Mouse (Mus musculus) regulatory T cell (primary cell): ENCODE measurements around the gene Slirp.
"Not testable (repeated sequence)": the region's sequence is repeated elsewhere in the genome, so short reads cannot be mapped to it uniquely, and the experiment has no call there.

ENCODE experiments used
- in situ Hi-C: fragments of 300-600 bp; cut with MboI, MseI; formaldehyde crosslinking; loops from one replicate; pipeline ENCODE4 v1.15.1; 2025; ENCODE audit warnings: high pct_unique_total_duplicates

Slirp gene

DNA sequence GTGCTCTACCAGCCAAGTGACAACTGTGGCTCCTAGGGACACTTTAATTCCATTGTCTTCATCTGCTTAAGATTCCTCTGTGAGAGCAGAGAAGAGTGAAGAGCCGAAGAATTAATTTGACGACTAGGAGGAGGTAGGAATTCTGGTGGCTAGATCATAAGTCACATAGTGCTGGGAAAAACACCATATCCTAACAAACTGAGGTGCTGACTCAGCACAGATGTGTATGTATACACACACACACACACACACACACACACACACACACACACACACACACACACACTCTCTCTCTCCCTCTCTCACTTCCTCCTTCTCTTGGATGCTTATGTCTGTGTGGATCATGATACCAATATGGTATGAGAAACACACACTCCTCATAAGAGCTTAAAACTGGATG is 15.4 kb upstream of the Slirp start:
- in situ Hi-C loops, result no loop called here

DNA sequence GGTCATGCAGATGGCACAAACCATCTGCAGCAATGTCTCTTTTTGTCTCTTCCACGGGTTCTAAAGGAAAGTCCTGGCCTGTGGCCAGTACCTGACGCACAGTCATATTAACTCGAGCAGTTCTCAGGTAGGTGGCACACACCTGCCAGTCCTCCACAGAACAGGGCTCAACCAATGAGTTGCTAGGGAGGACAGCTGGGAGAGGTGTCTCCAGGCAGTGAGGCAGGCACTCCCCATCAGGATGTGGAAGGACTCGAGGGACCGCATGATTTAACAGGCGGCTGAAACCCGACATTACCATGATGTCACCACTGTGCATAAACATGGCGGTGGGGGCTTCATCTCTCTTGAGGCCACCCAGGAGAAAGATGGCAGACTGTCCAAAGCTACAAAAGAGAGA is 14.8 kb upstream of the Slirp start:
- in situ Hi-C loops, result no loop called here

DNA sequence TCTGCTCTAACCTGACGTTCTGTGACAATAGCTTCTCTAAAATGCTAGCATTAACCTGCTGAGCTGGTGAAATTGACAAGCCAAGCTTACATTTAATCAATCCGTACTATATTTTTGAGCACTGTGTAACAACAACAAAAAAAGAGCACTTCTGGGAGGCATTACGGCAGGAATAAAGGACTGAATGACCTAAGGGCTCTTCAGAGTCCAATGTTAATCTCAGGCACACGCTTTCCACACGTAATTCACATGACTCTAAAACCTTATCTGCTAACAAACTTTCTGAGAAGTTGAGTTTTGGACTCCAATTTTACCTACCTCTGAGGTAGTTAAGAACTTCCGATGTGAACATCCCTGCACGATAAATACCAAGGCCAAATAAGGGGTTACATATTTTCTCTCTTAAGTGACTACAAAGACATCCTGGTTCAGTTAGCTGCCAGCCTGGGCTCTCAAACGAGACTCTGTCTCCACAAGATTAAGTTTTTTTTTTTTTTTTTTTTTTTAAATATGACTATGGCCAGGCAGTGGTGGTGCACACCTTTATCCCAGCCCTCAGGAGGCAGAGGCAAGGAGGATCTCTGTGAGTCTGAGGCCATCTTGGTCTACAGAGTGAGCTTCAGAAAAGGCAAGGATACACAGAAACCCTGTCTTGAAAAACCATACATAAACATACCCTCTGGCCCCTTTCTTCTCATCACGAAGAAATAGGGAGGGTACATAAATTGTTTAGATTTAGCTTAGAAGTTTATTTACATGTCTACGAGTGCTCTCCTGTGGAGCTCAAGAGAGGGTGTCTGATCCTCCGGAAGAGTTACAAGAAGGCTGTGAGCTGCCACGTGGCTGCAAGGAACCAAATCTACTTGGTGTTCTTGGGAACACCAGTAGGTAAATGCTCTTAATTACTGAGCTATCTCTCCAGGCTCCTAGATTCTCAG is 1.2 kb upstream of the Slirp start:
- in situ Hi-C loops, result no loop called here

DNA sequence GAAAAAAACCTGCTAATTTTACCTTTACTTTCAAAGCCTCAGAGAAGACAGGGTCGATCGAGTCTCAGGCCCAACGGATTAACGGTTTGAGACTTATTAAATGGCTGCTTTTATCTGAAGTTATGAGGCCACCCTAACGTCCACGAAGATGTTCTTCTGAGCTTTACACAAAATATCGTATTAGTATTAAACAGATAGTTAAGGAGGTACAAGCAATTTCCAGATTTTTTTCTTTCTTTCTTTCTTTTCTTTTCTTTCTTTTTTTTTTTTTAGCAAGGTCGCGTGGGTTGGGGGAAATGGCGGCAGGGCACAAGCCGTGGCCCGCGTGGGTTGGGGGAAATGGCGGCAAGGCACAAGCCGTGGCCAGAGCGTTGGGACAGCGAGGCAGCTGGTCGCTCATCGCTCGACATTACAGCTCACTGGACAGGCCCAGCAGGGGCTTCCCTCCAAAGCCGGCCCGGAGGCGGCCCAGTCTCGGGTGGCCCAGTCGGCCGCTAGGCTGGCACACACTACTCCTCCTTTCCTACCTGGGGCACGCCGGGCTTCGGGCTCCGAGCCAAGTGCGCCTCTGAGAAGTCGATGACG is 489 bp upstream of the Slirp start:
- in situ Hi-C loops, result no loop called here

DNA sequence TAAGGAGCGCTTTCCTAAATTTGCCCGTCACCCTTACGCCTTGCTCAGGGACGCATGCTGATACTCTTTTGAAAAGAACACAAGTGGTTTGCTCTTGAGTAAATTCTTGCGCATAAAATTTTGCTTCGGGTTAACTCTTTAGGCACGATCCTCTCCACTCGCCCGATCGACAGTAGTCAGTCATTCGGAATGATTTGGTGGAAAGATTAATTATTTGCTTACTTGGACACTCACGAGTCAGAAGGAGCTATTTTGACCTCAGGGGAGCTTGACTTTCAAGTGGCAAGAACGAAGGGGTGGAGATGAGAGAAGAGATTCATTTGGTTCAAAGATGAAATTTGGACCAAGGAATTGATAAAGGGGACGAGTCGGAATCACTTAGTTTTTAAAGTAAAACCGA is 515 bp downstream of the Slirp start:
- in situ Hi-C loops, result no loop called here

DNA sequence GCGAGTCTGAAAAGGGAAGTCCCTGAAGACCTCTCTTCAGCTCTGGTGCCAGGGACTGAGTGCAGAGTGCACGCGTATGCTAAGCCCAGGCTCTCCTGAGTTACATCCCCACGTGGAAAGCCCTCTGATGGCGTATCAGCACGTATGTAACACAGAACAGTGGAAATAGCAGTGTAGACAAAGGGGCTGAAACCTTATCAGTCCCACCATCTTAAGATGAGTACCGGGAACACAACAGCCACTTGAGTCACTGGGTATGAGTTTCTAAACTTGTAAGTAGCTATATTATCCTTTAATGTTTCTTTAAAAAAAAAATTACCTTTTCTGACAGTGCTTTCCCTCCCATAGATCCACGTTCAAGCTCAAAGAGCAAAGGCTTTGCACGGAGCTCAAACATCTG is 5.8 kb downstream of the Slirp start:
- in situ Hi-C loops, result no loop called here

DNA sequence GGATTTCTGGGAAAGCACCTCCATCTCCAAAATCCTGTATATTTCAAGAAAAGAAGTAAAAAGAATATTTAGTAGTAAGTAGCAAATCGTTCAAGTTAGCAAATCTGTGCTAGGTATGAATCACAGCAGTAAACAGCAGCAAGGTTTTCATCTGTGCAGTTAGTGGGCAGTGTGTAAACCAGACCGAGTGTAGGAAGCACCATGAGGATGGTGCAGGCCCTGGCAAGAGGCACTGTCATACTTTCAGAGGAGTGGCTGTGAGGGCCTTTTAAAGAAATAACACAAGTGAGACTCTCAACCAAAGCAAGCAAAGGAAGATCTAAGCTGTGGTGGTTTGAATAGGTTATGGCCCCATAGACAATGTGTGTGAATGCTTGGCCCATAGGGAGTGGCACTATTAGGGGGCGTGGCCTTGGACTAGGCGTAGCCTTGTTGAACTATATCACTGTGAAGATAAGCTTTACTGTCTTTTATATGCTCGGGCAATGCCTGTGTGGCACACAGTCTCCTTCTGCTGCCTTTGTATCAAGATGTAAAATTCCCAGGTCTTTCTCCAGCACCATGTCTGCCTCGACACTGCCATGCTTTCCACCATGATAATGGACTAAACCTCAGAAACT is 21.1 kb downstream of the Slirp start:
- in situ Hi-C loops, result no loop called here

DNA sequence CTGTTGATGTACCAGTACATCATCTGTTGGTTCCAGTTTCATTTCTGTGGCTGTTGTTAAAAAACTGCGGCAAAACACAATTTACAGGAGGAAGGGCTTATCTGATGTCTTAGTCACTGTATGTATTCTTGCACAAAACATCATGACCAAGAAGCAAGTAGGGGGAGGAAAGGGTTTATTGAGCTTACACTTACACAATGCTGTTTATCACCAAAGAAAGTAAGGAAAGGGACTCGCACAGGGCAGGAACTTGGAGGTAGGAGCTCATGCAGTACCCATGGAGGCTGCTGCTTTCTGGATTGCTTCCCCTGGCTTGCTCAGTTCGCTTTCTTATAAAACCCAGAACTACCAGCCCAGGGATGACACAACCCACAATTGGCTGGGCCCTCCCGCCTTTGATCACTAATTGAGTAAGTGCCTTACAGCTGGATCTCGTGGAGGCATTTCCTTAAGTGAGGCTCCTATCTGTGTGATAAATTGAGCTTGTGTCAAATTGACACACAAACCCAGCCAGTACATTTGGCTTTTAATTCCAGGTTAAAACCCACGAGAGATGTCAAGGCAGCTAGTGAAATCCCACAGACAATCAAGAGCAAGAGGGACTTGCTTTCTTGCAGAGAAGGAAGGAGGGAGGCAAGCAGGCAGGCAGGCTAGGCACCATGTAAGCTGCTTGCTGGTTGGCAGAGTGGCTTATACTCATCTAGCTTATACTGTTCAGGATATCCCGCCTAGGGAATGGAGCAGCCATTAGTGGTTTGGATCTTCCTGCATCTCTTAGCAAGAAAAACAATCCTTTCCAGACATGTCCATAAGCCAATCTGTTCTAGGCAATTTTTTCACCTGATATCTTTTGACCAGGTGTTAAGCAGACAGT is 26.8 kb downstream of the Slirp start:
- in situ Hi-C loops, result no loop called here

DNA sequence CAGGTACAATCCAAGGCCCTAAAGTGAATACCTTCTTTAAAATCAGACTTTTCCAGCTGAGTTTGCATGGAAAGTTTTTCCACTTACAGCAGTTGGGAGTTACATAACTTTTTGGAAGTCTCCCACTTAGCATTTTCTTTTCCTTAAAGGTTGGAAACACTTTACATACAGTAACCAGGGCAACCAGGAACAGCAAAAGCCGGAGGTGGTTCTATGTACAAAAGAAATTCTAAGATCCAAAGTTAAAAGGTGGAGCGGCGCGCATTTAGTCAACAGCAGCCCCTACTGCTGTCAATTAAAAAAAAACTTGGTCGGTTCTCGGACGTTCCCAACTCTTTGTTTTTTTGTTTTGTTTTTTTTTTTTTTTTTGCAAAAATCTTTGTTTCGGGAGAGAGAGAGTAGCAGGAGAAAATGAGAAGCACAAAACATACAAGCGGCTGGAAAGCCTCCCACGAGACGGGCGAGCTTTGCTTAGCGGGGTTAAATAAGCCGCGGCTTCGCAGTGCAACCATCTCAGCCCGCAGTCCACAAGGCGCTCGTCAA is 27.8 kb downstream of the Slirp start:
- in situ Hi-C loops, result no loop called here

DNA sequence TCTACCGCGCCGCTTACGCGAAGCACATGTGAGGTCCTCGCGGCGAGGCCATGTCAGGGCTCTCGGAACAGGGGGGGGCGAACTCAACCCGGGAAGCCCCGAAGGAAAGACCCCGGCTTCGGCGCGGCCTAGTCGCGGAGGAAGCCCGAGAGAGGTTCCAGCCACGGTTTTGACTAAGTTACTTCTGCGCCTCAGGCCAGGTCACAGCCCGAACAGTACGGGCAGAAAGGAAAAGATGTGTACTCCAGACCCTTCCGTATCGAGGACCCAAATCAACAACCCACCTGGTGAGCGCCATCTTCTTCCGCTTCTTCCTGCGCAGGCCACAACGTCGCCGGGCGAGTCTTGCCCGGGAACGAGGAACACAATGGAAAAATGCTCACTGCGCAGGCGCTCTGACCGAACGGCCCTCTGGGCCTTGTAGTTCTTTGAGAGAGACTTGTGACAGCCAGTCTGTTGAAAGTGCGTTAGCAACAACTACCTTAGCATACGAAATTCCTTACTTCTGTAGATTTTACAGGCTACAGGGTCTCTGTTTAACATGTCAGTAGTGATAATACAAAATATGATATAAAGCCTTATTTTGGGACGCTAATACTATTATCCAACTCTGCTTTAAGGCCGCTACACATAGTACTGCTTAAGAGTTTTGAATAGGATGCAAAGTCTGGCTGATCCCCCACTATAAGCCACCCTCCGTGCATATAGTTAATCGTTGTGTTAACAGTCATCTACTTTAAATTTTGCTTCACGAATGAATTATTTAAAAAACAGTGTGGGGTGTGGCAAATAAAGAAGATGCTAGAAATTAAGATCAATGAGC is 28.5 kb downstream of the Slirp start, which contains the start of gene Snw1:
TSS of gene Snw1 (minus strand) at position 311 of the 823 bp plus-strand sequence.
- in situ Hi-C loops, result no loop called here

DNA sequence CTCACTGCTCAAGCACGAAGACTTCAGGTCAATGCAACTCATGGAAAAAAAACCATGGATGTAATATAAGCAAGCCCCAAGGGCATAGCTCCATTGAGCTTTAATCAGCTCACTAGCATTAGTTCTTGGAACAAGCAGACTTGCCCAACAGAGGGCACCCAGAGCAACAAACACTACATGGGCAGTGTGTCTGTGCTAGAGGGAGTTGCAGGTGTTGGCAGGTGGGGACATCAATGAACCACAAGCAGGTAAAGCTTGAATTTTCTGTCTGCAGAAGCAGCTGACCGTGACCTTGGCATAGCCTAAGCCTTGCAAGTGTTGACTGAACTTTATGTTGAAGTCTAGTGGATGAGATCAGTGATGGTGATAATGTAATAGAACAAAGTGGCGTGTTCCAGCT is 31.1 kb downstream of the Slirp start:
- in situ Hi-C loops, result no loop called here

DNA sequence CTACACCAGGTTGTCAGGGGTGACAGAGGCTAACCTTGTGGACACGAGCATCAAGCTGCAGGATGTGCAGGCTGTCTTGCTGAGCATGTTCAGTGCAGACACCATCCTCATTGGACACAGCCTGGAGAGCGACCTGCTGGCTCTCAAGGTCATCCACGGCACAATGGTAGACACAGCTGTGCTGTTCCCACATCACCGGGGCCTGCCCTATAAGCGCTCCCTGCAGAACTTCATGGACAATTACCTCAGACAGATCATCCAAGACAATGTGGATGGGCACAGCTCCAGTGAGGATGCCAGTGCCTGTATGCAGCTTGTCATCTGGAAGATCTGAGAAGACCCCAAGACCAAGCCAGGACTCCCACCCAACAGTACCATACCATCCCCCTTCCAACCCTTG is 38.8 kb downstream of the Slirp start:
- in situ Hi-C loops, result not testable (repeated sequence)

DNA sequence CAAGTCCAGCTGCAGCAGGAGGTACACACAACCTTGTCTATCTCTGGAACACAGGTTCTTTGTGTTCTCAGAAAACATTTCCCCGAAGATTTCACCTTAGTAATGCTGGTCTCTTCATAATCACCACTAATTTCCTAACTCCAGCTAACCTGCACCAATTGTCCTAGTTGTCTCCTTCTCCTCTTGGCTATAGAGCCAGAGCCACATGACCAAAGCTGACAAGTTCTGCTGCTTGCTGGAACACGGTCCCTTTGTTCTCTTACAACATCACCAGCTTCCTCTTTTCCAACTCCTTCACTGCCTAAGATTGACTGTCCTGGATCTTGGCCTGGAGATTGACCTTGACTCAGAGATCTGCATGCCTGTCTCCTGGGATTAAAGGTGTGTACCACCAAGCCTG is 45.0 kb downstream of the Slirp start:
- in situ Hi-C loops, result not testable (repeated sequence)

DNA sequence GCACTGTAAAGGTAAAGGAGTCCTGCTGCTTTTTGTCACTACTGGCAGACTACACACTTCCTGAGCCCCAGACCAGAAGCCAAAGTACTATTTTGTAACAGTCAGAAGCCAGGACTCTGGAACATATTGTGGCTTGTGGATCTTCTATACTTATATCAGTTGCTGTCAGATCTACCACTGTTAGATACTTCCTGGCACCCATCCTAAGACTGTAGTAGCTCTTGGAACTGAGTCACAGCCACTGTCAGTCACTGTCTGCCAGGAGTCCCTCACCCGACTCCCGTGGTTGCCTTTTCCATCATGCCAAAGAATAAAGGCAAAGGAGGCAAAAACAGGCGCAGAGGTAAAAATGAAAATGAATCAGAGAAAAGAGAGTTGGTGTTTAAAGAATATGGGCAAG is 50.7 kb downstream of the Slirp start, which contains the start of gene Gm5788:
TSS of gene Gm5788 (plus strand) at position 301 of the 400 bp plus-strand sequence.
- in situ Hi-C loops, result loop anchor here (5.0 kb wide), 1 partner anchor 298 kb away; no protein-coding TSS in a partner anchor
